12 mouse cellular contexts compared by ENCODE assay signal in genomic region chr16:93042941-93043340, GRCm38 (mm10).
DNase-seq lines count a peak whose midpoint lies in the region; ATAC-seq and TF ChIP-seq lines count a peak whose summit lies in the region.
"Had no signal": no experiment of that assay in that cellular context is flagged by ENCODE, and none has a peak within 500 bp of the region (broad histone marks: within the 10 kb centered on the region; RNA-seq: fewer than 3 reads in every experiment).

No protein-coding gene starts in this region.

- TF ChIP-seq CTCF in layer of hippocampus, adult 2 months (conservative IDR thresholded peaks at IDR 0.05), result no peak

- ATAC-seq in heart, embryonic 13.5 days (ENCODE audit: extremely low read depth, insufficient number of reproducible peaks, low FRiP score, low TSS enrichment), result no peak
- 0 out of 2 replicates have a peak, but pooled peaks have one; percentile 58 for ATAC-seq in intestine, embryonic 14.5 days (replicated peaks; ENCODE audit: low FRiP score, low TSS enrichment, low read depth)

- peaks cover 64% of the 10 kb centered on the region for H3K27me3 ChIP-seq in heart, embryonic 13.5 days (replicated peaks)
- H3K27me3 ChIP-seq in intestine, embryonic 14.5 days (replicated peaks; ENCODE audit: control insufficient read depth, insufficient read depth, low read length), result no peaks in the 10 kb centered on the region

- peaks cover 16% of the 10 kb centered on the region for H3K4me1 ChIP-seq in heart, embryonic 13.5 days
- H3K4me1 ChIP-seq in intestine, embryonic 14.5 days (replicated peaks; ENCODE audit: control insufficient read depth, insufficient read depth, low read length), result no peaks in the 10 kb centered on the region

- peak overlapping the region; percentile 31 for H3K4me2 ChIP-seq in heart, embryonic 13.5 days
- no peak overlapping the region for H3K4me2 ChIP-seq in intestine, embryonic 14.5 days (ENCODE audit: low read length)
- H3K4me2 ChIP-seq: heart, embryonic 11.5 days; midbrain, embryonic 11.5 days had no signal

- no peaks in the 10 kb centered on the region for H3K9me3 ChIP-seq in heart, embryonic 13.5 days
- H3K9me3 ChIP-seq in intestine, embryonic 14.5 days (ENCODE audit: control insufficient read depth, low read length), result no peaks in the 10 kb centered on the region

- no peaks in the 10 kb centered on the region for H3K36me3 ChIP-seq in heart, embryonic 13.5 days
- H3K36me3 ChIP-seq in intestine, embryonic 14.5 days (ENCODE audit: control insufficient read depth, insufficient read depth, low read length), result no peaks in the 10 kb centered on the region

- 33% methylated on average over 6 of the region's 6 CpGs for WGBS in heart, embryonic 13.5 days
- WGBS in intestine, embryonic 14.5 days, result 50% methylated on average over 6 of the region's 6 CpGs

- no peak overlapping the region for H3K9ac ChIP-seq in heart, embryonic 13.5 days
- no peak overlapping the region for H3K9ac ChIP-seq in intestine, embryonic 14.5 days (ENCODE audit: low read length)

- no peak overlapping the region for H3K27ac ChIP-seq in heart, embryonic 13.5 days (replicated peaks)
- no peak overlapping the region for H3K27ac ChIP-seq in intestine, embryonic 14.5 days (ENCODE audit: low read depth)
- no peak overlapping the region for H3K27ac ChIP-seq in layer of hippocampus, adult 2 months

- no peak for DNase-seq in heart, adult 9 months (ENCODE audit: low spot score in 2 of 2)
- peak; percentile 14 for DNase-seq in ovary, postnatal 14 days (ENCODE audit: low spot score)
- no peak for DNase-seq in ovary, postnatal 10 days (ENCODE audit: low spot score)
- DNase-seq in intestine, embryonic 14.5 days (ENCODE audit: low spot score), result no peak
- DNase-seq in layer of hippocampus, adult 2 months (ENCODE audit: low spot score in 2 of 2), result no peak
- no peak for DNase-seq in urinary bladder, postnatal 10 days (ENCODE audit: low spot score)
- no peak for DNase-seq in layer of hippocampus, postnatal 25 days (ENCODE audit: extremely low spot score in 1 of 2, low spot score in 1 of 2)
- DNase-seq: adrenal gland, adult 2 months; kidney, adult 18-20 months had no signal

- no peak overlapping the region for H3K4me3 ChIP-seq in heart, embryonic 13.5 days
- no peak overlapping the region for H3K4me3 ChIP-seq in intestine, embryonic 14.5 days (ENCODE audit: low read depth, low read length)
- no peak overlapping the region for H3K4me3 ChIP-seq in layer of hippocampus, adult 2 months
